Mouse (Mus musculus) layer of hippocampus, adult 18-20 months (tissue): ENCODE measurements around the gene Lyrm7. TPM values are rescaled to one million over a fixed set of nuclear protein-coding genes. Genes with fewer than 3 reads are reported as not detected.

Source experiments
- total RNA-seq, 2 experiments: library from RNA; stranded (reverse); gene quantifications; 2 replicates each; pipeline ENCODE4 v1.2.3; 2021

Lyrm7 gene
- total RNA-seq, 2 experiments from 2014 or later = 29.5 to 35.5 TPM

Other genes starting within 250 kb of the Lyrm7 start
- gene Cdc42se2, start 73.2 kb downstream of the Lyrm7 start, total RNA-seq = 100 to 1,000 TPM; 135 to 144 TPM
- gene Hint1, start 5.5 kb upstream of the Lyrm7 start, total RNA-seq = 100 to 1,000 TPM; 265 to 272 TPM
- 1 to 10 TPM; 4.7 to 5.8 TPM for gene Gpx3, start 41.5 kb upstream of the Lyrm7 start, total RNA-seq
- gene Tnip1, start 102.0 kb upstream of the Lyrm7 start, total RNA-seq = 10 to 100 TPM; 35.2 to 39.0 TPM
- gene Anxa6, start 172.5 kb upstream of the Lyrm7 start, total RNA-seq = 10 to 100 TPM; 89.8 to 97.0 TPM
- under 1 TPM in 1 of 2 experiments, not detected in 1; 0.54 TPM for gene Ccdc69, start 217.2 kb upstream of the Lyrm7 start, total RNA-seq
- gene Gm2a, start 237.2 kb upstream of the Lyrm7 start, total RNA-seq = 10 to 100 TPM; 30.7 to 32.3 TPM